Mouse (Mus musculus) neural tube, embryonic 11.5 days (tissue): ENCODE results near the gene Ppp6r1. TPM values are rescaled to one million over a fixed set of nuclear protein-coding genes. Genes with fewer than 3 reads are reported as not detected.

Experiments used
- ATAC-seq: fragments of 200-750 bp; cut with Nextera tagmentation; 2 replicates; pipeline ENCODE4 v1.8.0; 2017; ENCODE audit warnings: moderate number of reproducible peaks, mild to moderate bottlenecking, moderate TSS enrichment, moderate library complexity; ENCODE audit not compliant: insufficient read depth, low FRiP score, low TSS enrichment
- DNase-seq: peaks from one replicate; pipeline ENCODE4 v3.0.0-alpha.2; 2015; ENCODE audit warnings: low spot score
- H3K27ac ChIP-seq: fragments of 300-500 bp; sonication (generic); 2 replicates; pipeline ENCODE4 v1.5.1; 2014; ENCODE audit warnings: low read depth, mild to moderate bottlenecking, low read length
- H3K27me3 ChIP-seq: fragments of 300-500 bp; sonication (generic); 2 replicates; pipeline ENCODE4 v1.6.1; 2014; ENCODE audit warnings: mild to moderate bottlenecking, low read length, mixed read lengths; ENCODE audit not compliant: control insufficient read depth, insufficient read depth
- H3K36me3 ChIP-seq: fragments of 300-500 bp; sonication (generic); 2 replicates; pipeline ENCODE4 v1.6.1; 2014; ENCODE audit warnings: mild to moderate bottlenecking, low read length, moderate library complexity, mixed read lengths; ENCODE audit not compliant: control insufficient read depth, insufficient read depth
- H3K4me1 ChIP-seq: fragments of 300-500 bp; sonication (generic); 2 replicates; pipeline ENCODE4 v1.6.1; 2014; ENCODE audit warnings: low read length, mixed read lengths; ENCODE audit not compliant: control insufficient read depth, insufficient read depth
- H3K4me2 ChIP-seq: fragments of 300-500 bp; sonication (generic); 2 replicates; pipeline ENCODE4 v1.6.1; 2014; ENCODE audit warnings: low read depth, mild to moderate bottlenecking, moderate library complexity
- H3K4me3 ChIP-seq: fragments of 300-500 bp; sonication (generic); 2 replicates; pipeline ENCODE4 v1.5.1; 2014; ENCODE audit warnings: low read depth, low read length
- H3K9ac ChIP-seq: fragments of 300-500 bp; sonication (generic); 2 replicates; pipeline ENCODE4 v1.6.1; 2014; ENCODE audit warnings: mild to moderate bottlenecking, low read length
- H3K9me3 ChIP-seq: fragments of 300-500 bp; sonication (generic); 2 replicates; pipeline ENCODE4 v1.6.1; 2016; ENCODE audit warnings: low read length; ENCODE audit not compliant: control insufficient read depth
- WGBS: fragments of 180-500 bp; shearing (Covaris S2); extraction: QIAGEN DNeasy Blood & Tissue Kit; methylation state at CpG from one replicate; pipeline ENCODE4 v1.1.7; 2014; 5-methylcytosine and 5-hydroxymethylcytosine counted together
- polyA plus RNA-seq: library from polyadenylated mRNA; unstranded; fragments of >200 nt; fragmentation: Nextera tagmentation; extraction: Ambion mirVana; gene quantifications from 2 replicates; pipeline ENCODE4 v1.2.1, GENCODE M21; 2014

Gene Ppp6r1
- 6.0 and 6.7 TPM in 2 replicates for polyA plus RNA-seq

GRCm38 (mm10) chr7:4658912-4659551 lies at the start of gene Ppp6r1:
Ppp6r1 (minus strand) TSS chr7:4659019.
- Histone ChIP-seq H3K9me3 (no peaks in the 10 kb centered on the region), H3K4me1 (peaks cover 15% of the 10 kb centered on the region), H3K27ac (peak within 1 kb of the TSS; percentile 93), H3K27me3 (no peaks in the 10 kb centered on the region), H3K4me2 (peak within 1 kb of the TSS; percentile 58), H3K4me3 (peak within 1 kb of the TSS; percentile 85), H3K36me3 (no peaks in the 10 kb centered on the region), H3K9ac (peak within 1 kb of the TSS; percentile 91)
- DNase-seq: peak; percentile 98
- under 1% methylated on average over 54 of the region's 54 CpGs for WGBS
- ATAC-seq: peak; percentile 97

- Histone ChIP-seq H3K36me3 (peaks cover 15% of the 10 kb centered on the region), H3K4me3 (no peak overlapping the region), H3K9ac (no peak overlapping the region), H3K27me3 (no peaks in the 10 kb centered on the region), H3K4me2 (no peak overlapping the region), H3K9me3 (no peaks in the 10 kb centered on the region), H3K27ac (no peak overlapping the region), H3K4me1 (no peaks in the 10 kb centered on the region)
- peak; percentile 51 for DNase-seq
- no peak for ATAC-seq
- 41% methylated on average over 18 of the region's 18 CpGs for WGBS
These were observed 46.3 kb upstream of the Ppp6r1 start for GRCm38 (mm10) chr7:4705098-4705497.

GRCm38 (mm10) chr7:4703195-4703594 lies 44.4 kb upstream of the Ppp6r1 start:
- ATAC-seq (no peak), DNase-seq (no peak)
- Histone ChIP-seq H3K4me2 (no peak overlapping the region), H3K4me1 (no peaks in the 10 kb centered on the region), H3K9ac (no peak overlapping the region), H3K4me3 (no peak overlapping the region), H3K27me3 (no peaks in the 10 kb centered on the region), H3K27ac (no peak overlapping the region), H3K9me3 (no peaks in the 10 kb centered on the region), H3K36me3 (peaks cover 16% of the 10 kb centered on the region)
- 97% methylated on average over 7 of the region's 7 CpGs for WGBS

DNA sequence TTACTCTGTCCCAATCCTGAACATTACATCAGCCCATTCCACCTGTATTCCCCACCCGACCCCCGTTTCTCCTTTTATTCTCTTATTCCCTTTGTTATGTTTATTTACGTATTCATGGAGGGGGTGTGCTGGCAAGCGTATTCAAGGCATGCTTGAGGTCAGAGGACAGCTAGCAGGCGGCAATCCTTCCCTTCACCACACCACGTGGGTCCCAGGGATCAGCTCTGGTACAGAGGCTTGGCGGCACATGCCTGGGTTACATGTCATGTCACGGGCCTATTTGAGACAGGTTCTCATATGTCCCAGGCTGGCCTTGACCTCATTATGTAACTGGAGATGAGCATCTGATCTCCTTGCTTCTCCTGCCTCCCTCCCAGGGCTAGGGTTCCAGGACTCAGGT lies 43.5 kb upstream of the Ppp6r1 start:
- no peak overlapping the region for H3K9ac ChIP-seq
- no peak overlapping the region for H3K4me2 ChIP-seq
- H3K4me1 ChIP-seq: no peaks in the 10 kb centered on the region
- 47% methylated on average over 8 of the region's 8 CpGs for WGBS
- no peak for DNase-seq
- no peaks in the 10 kb centered on the region for H3K9me3 ChIP-seq
- no peak overlapping the region for H3K27ac ChIP-seq
- no peak overlapping the region for H3K4me3 ChIP-seq
- H3K36me3 ChIP-seq: peaks cover 14% of the 10 kb centered on the region
- ATAC-seq: no peak
- no peaks in the 10 kb centered on the region for H3K27me3 ChIP-seq

DNA sequence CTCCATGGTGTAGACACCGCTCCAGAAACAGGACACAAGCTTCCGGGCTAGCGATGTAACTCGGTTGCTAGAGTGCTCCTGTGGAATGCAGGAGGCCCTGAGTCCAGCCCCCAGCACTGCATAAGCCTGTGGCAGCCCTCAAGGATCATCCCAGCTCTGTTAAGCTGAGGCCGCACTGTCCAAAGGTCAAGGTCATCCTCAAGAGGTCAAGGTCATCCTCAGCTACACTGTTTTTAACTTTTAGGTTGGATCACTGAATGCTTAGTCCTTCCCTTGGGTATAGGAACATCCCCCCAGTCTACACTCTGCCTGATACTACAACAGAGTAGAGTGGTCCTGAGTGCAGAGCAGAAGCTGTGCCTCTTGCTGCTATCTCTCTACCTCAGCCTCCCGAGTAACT lies 34.2 kb upstream of the Ppp6r1 start:
- Histone ChIP-seq H3K9me3 (no peaks in the 10 kb centered on the region), H3K4me2 (no peak overlapping the region), H3K27me3 (no peaks in the 10 kb centered on the region), H3K36me3 (peaks cover 12% of the 10 kb centered on the region), H3K27ac (no peak overlapping the region), H3K4me1 (peaks cover 3% of the 10 kb centered on the region; the same call in 1 of the 2 replicates), H3K9ac (no peak overlapping the region), H3K4me3 (no peak overlapping the region)
- ATAC-seq (no peak), DNase-seq (no peak)
- 92% methylated on average over 6 of the region's 6 CpGs for WGBS

DNA sequence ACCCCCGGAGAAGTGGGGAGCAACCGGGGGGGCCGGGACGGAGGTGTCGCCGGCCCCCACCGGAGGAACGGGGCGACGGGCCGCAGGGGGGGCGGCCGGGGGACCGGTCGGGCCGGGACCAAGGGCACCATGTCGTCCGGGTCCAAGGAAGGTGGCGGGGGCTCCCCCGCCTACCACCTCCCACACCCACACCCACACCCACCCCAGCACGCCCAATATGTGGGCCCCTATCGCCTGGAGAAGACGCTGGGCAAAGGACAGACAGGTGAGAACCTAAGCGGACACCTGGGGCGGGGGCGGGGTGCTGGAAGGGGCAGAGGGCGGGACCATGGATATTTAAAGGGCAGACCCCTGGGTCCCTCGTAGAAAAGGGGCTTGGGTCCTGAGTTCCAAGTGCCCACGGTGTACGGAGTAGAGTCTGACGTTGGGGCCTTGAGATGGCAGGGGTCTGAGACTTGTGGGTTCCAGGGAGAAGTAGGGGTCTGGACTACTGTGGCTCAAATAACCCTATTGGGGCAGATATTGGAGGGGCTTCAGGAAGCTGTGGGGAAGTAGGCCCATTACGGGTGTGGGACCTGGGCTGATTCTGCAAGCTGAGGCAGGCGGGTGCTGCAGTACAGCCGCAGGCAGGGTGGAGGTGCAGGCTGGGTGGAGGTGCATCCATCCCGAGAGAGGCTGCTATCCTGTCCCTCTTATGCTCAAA lies 32.3 kb upstream of the Ppp6r1 start:
- Histone ChIP-seq H3K4me2 (peak overlapping the region; percentile 83), H3K4me1 (peaks cover 3% of the 10 kb centered on the region; the same call in 1 of the 2 replicates), H3K9me3 (no peaks in the 10 kb centered on the region), H3K9ac (peak overlapping the region; percentile 100), H3K27ac (peak overlapping the region; percentile 95), H3K27me3 (no peaks in the 10 kb centered on the region), H3K36me3 (peaks cover 8% of the 10 kb centered on the region), H3K4me3 (peak overlapping the region; percentile 99)
- WGBS: 8% methylated on average over 19 of the region's 35 CpGs
- DNase-seq: peak; percentile 36
- ATAC-seq: peak; percentile 75

DNA sequence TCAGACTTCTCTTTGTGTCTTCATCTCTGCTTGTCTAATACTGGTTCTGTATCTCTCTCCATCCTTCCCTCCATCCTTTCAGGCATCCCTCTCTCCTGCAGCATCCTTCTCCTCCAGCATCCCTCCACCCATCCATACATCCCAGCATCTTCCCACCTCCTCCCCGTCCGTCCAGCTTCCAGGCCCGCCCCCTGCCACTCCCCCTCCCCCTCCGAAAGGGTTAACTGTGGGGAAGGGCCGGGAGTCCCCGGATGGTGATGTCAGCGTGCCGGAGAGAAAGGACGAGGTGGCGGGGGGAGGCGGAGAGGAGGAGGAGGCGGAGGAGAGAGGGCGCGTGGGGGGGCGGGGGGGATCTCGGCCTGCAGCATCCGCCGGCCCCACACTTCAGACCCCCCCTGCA lies 31.6 kb upstream of the Ppp6r1 start, which contains the start of gene Brsk1:
Gene Brsk1, plus strand, starts transcription at position 218 of the 400 bp plus-strand sequence.
- DNase-seq (peak; percentile 92), ATAC-seq (peak; percentile 87)
- Histone ChIP-seq H3K9me3 (no peaks in the 10 kb centered on the region), H3K36me3 (peaks cover 8% of the 10 kb centered on the region), H3K27me3 (no peaks in the 10 kb centered on the region), H3K9ac (peak within 1 kb of the TSS; percentile 100), H3K27ac (peak within 1 kb of the TSS; percentile 95), H3K4me1 (peaks cover 3% of the 10 kb centered on the region; the same call in 1 of the 2 replicates), H3K4me3 (peak within 1 kb of the TSS; percentile 99), H3K4me2 (peak within 1 kb of the TSS; percentile 83)
- 7% methylated on average over 4 of the region's 18 CpGs for WGBS

GRCm38 (mm10) chr7:4684632-4685417 lies 26.0 kb upstream of the Ppp6r1 start, which contains the start of gene Hspbp1:
Hspbp1 (minus strand) TSS chr7:4685068.
- Histone ChIP-seq H3K27ac (peak within 1 kb of the TSS; percentile 44; the same call in 1 of the 2 replicates), H3K36me3 (peaks cover 2% of the 10 kb centered on the region), H3K9ac (peak within 1 kb of the TSS; percentile 57), H3K4me1 (peaks cover 4% of the 10 kb centered on the region; the same call in 1 of the 2 replicates), H3K27me3 (no peaks in the 10 kb centered on the region), H3K4me3 (peak within 1 kb of the TSS; percentile 74), H3K9me3 (no peaks in the 10 kb centered on the region), H3K4me2 (peak within 1 kb of the TSS; percentile 93)
- WGBS: under 1% methylated on average over 32 of the region's 32 CpGs
- peak; percentile 98 for ATAC-seq
- DNase-seq: peak; percentile 96
